Mouse (Mus musculus) heart, adult 11 months (tissue): Measurements from ENCODE around the gene Suds3.
A peak's percentile ranks its signal among the peaks of the same experiment; 100 is the strongest.

ENCODE experiments used
- DNase-seq: peaks from one replicate; pipeline ENCODE4 v3.0.0; 2022

Gene Suds3

DNA sequence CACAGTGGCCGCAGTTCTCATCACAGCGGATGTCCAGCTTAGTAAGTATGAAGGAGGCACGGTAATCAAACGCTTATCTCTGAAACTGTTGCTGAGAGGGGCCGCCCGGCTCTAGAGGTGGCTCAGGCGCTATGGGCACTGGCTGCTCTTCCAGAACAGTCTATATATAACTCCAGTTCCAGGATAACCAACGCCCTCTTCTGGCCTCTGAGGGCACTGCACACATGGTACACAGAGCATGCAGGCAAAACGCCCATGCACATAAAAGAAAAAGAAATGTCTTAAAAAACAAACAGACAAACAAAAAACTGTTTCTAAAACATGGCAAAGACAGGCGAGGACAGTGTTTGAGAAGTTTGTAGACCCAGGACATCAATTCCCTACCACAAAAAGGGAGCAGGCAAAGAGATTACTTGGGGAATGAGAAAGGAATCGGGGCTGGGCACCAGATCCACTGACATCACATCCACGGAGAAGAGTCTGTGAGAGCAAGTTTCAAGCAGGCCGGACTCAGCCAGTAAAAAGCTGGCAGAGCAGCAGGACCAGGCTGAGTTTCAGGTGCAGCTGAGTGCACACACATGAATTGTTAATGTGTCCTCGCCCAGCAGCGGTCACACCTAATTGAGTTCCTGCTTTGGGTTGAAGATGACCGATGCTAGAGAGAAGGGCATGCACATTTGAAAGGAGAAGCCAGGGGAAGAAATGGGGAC, 4.7 kb downstream of the Suds3 start:
- DNase-seq, result no peak

- DNase-seq, result no peak
Observed at GRCm38 (mm10) chr5:117109522-117109921, 6.4 kb downstream of the Suds3 start.

DNA sequence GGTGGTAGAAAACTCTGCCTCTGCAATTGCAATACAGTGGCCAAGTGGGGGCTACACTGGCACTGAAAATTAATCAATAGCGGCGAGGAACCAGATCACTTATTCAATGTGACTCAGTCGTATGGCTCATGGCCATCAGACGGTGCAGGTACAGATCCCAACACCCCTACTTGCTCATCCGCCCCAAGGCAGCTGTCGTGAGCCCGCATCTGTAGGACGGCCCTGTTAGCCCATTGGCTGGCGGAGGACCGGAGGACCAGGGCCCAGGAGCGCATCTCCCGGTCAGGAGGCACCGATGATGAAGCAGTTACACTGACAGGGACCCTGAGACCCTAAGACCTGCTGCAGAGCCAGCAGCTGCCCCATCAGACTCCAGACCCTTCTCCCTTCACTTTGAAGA, 7.2 kb downstream of the Suds3 start:
- DNase-seq, result peak; percentile 90

GRCm38 (mm10) chr5:117108292-117108691, 7.6 kb downstream of the Suds3 start:
- DNase-seq, result no peak

- peak; percentile 92 for DNase-seq
Observed at GRCm38 (mm10) chr5:117105761-117106160, 10.2 kb downstream of the Suds3 start.

- no peak for DNase-seq
Observed at GRCm38 (mm10) chr5:117104329-117104728, 11.6 kb downstream of the Suds3 start.

DNA sequence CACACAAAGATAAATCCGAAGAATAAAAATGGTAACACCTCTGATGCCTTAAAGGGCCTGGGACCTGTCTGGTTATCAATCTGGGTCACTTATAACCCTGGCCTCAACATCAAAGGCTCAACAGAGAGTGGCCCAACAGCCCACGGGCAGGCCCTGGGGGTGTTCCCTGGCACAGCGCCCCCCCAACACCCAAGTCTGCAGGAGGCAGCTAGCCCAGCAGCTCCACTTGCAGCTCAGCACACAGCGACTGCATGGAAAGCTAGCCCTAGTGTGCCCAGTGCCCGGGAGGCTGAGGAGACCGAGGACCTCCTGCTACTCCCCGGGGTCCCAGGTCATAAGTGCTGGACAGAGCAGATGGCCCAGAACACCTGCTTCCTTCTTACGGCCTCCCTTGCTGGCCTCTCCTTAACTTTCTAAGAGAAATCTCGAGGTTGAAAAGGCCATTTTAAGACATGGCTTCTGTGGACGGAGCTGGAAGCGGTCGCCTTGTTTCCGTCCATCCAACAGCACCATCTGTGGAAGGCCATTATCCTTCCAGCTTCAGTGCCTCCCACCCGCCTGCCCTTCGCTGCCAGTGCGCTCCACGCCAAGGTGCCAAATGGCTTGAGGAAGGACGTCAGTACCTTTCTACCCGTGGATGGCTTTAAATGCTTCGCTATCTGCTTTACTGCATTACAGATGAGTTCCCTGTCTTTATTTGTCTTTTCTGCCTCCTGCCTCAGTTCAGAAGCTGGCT, 12.6 kb downstream of the Suds3 start:
- DNase-seq, result no peak

DNA sequence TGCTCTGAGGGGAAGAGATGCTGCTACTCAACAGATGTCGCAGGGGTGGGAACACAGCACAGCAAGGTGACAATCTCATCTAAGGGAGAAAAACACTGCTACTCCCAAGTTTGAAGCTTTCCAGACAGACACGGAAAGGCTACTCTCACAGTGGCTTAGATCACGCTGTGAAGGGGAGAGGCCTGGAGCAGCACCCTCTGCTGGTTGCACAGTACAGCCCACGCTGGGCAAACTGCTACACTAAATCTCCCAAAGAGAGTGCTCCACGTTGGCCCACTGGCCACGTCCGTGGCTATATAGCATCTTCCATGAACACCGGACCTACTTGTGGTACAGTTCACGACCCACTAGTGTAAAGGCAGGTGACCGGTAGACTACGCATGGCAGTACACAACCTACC, 16.2 kb downstream of the Suds3 start:
- no peak for DNase-seq

DNA sequence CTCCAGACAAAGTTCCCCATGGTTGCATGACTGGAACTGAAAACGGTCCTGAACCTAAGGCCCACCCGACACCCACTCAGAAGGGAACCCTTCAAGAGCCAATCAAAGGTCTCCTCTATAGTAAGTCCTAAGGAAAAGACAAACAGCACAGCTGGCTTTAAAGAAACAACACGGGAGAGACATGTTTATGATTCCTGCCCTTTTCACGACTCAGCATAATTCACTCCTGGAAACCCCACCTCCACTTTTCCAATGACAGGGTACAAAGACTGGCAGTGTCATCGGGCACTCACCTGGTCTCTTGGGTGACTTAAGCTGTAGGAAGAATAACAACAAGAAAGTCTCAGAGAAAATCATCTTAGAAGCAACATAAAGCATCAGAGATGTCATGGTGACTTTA, 16.9 kb downstream of the Suds3 start:
- no peak for DNase-seq

DNA sequence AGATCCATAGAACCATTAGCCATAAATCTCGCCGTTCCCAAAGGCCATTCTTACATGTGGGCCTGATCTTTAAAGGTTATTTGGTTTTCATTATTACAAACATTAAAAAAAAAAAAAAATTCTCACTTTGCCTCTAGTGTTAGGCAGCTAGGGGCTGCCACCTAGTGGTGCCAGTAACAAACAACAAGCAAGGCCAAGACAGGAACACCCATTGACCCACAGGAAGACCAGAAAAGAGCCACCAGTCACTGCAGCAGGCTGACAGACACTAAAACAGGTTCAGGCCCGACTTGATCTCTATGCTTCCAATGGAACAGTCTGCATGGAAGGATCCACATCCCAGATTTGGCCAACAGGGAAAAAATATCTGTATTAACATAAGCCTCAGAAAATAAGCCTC, 19.2 kb downstream of the Suds3 start:
- DNase-seq, result peak; percentile 92

DNA sequence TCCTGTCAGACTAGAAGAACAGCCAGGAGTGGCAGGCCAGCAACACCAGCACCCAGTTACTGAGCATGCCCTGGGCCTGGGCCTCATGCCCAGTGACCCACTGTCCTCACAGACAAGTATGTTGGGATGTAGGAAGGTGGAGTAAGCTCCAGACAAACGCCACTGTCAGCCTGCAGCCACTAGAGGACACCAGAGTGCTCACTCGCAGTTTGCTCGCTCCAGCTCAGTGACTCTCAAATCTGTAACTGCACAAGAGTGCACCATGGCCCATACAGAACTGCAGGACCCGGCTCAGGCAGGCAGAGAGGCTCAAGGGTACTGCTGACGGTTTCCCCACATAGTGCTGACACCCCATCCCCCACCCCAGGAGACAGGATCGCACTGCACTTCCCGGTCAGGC, 21.5 kb downstream of the Suds3 start:
- peak; percentile 97 for DNase-seq

GRCm38 (mm10) chr5:117089786-117090185, 26.1 kb downstream of the Suds3 start:
- no peak for DNase-seq

DNA sequence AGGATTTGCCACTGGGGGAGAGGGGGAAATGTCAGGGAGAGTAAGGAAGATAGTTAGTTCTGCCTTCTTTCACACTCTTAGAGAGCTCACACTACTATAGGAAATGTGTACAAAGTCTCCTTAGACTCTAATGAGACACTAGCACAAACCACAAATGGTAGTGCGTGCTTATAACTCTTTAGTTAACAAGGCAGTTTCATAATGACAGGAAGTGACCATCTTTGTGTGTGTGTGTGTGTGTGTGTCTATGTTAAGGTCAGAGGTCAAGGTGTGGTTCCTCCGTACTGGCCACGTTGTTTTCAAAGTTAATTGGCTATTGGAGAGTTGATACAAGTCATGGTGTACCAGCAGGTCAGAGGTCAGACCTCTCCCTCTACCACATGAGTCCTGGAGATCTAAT, 26.8 kb downstream of the Suds3 start:
- DNase-seq, result no peak

GRCm38 (mm10) chr5:117087718-117088117, 28.2 kb downstream of the Suds3 start:
- DNase-seq, result no peak

DNA sequence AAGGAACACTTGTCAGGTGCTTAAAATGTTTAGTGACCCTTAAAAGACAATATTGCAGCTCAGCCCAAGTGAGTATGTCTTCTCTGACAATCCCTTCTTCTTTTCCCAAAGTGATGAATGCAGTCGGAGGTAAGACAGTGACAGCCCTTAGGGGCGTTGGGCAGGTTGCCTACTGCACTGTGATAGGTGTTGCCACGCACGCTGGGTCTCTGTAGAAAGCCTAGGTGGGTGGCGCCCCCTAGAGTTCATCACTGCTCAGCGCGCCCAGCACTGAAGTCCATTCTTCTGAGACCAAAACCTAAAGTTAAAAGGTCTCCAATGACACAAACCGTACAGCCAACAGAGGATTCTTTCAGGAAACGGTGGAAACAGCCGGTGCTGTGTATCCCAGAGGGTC, 46.4 kb downstream of the Suds3 start:
- DNase-seq, result no peak

- DNase-seq, result peak; percentile 94
Observed at GRCm38 (mm10) chr5:117068808-117069497, 47.0 kb downstream of the Suds3 start.

- DNase-seq, result no peak
Observed at GRCm38 (mm10) chr5:117068181-117068580, 47.7 kb downstream of the Suds3 start.

GRCm38 (mm10) chr5:117061251-117061650, 54.7 kb downstream of the Suds3 start:
- peak; percentile 75 for DNase-seq

DNA sequence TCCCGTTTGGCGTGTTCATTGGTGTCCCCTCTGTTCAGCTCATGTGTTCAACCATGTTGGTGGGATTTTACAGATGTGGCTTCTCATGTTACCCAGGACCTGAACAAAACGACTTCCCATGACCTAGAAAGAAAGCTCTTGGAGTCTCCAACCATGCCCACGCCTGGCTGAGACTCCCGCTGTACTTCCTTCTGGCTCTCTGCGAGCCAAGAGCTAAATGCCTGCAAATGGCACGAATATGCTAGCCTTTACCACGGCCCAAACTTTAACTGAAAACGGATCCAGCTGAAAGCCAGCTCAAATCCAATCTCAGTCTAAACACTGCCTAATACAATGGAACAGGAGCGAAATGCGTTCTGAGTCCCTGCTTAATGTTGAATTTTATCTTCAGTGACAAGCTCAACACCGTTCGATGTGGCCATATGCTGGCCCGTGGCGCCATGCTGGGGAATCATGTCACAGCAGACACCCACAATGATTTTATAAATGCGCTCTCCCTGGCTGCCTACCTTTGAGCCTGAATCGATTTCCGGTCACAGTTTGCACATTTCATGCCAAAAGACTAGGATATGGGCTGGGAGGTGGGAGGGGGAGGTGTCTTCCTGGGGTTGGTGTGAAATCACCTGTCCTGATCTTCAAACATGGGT, 55.3 kb downstream of the Suds3 start:
- peak; percentile 61 for DNase-seq

DNA sequence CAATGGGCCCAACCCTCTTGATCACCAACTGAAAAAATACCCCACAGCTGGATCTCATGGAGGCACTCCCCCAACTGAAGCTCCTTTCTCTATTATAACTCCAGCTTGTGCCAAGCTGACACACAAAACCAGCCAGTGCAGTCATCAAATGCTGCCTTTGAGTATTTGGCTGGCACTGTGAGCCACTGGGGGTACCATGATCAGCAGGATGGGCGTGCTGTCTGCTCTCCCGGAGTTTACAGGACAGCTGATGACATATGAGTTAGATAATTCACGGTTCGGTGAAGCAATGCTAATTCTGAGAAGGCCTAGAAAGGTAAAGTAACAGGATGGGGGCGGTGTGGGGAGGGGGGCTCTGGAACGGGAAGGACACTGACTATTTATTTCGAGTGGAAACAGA, 66.0 kb downstream of the Suds3 start:
- DNase-seq, result peak; percentile 80

GRCm38 (mm10) chr5:117045101-117045500, 70.8 kb downstream of the Suds3 start:
- peak; percentile 75 for DNase-seq

GRCm38 (mm10) chr5:117042661-117043060, 73.3 kb downstream of the Suds3 start:
- DNase-seq, result peak; percentile 55
